Mouse (Mus musculus) liver, embryonic 15.5 days (tissue): ENCODE results near the gene Olfr1463. TPM values are rescaled to one million over a fixed set of nuclear protein-coding genes. Genes with fewer than 3 reads are reported as not detected.

Experiments used
- ATAC-seq: fragments of 200-750 bp; cut with Nextera tagmentation; 2 replicates; pipeline ENCODE4 v1.8.0; 2017; ENCODE audit warnings: moderate number of reproducible peaks, mild to moderate bottlenecking, moderate library complexity; ENCODE audit not compliant: insufficient read depth
- H3K27ac ChIP-seq: fragments of 300-500 bp; sonication (generic); replicated peaks from 2 replicates; pipeline ENCODE4 v1.5.1; 2015; ENCODE audit warnings: mild to moderate bottlenecking, inconsistent platforms
- H3K27me3 ChIP-seq: fragments of 300-500 bp; sonication (generic); 2 replicates; pipeline ENCODE4 v1.6.1; 2015; ENCODE audit warnings: mild to moderate bottlenecking, inconsistent platforms
- H3K36me3 ChIP-seq: fragments of 300-500 bp; sonication (generic); replicated peaks from 2 replicates; pipeline ENCODE4 v1.6.1; 2015; ENCODE audit warnings: moderate library complexity, mild to moderate bottlenecking, inconsistent platforms
- H3K4me1 ChIP-seq: fragments of 300-500 bp; sonication (generic); replicated peaks from 2 replicates; pipeline ENCODE4 v1.6.1; 2015; ENCODE audit warnings: inconsistent platforms
- H3K4me2 ChIP-seq: fragments of 300-500 bp; sonication (generic); 2 replicates; pipeline ENCODE4 v1.6.1; 2015; ENCODE audit warnings: moderate library complexity, mild to moderate bottlenecking, inconsistent platforms
- H3K4me3 ChIP-seq: fragments of 300-500 bp; sonication (generic); replicated peaks from 2 replicates; pipeline ENCODE4 v1.5.1; 2015; ENCODE audit warnings: mild to moderate bottlenecking, inconsistent platforms
- H3K9ac ChIP-seq: fragments of 300-500 bp; sonication (generic); 2 replicates; pipeline ENCODE4 v1.6.1; 2015; ENCODE audit warnings: moderate library complexity, mild to moderate bottlenecking, inconsistent platforms
- H3K9me3 ChIP-seq: fragments of 300-500 bp; sonication (generic); replicated peaks from 2 replicates; pipeline ENCODE4 v1.6.1; 2016; ENCODE audit warnings: inconsistent platforms
- WGBS: fragments of 180-500 bp; shearing (Covaris S2); methylation state at CpG from one replicate; pipeline ENCODE4 v1.1.7; 2015; ENCODE audit warnings: mixed read lengths; ENCODE audit not compliant: insufficient replicate concordance; 5-methylcytosine and 5-hydroxymethylcytosine counted together
- polyA plus RNA-seq: library from polyadenylated mRNA; unstranded; fragments of >200 nt; fragmentation: Nextera tagmentation; extraction: Ambion mirVana; gene quantifications from 2 replicates; pipeline ENCODE4 v1.2.1, GENCODE M21; 2015

The Olfr1463 gene
- polyA plus RNA-seq, result not detected in 2 replicates

DNA sequence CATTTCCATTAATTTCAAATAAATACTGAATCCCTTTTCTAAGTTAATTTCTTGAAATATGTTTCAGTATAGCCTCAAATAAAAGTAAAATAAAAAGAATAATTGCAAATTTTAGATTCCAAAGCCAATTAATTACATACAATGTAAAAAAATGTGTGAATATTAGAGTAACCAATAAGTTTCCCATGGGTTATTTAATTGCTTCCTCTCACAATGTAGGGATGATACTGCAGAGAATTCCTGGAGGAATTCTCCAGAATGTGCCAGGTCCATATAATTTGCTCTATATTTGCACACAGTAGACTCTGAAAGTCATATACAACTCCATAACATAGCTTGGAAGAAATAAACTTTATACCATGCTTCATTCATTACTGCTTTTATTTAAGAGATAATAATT, at the start of gene Olfr1463:
Gene Olfr1463 (plus strand): TSS at position 301 of the 400 bp plus-strand sequence.
- Histone ChIP-seq H3K27ac (no peak within 1 kb of the TSS), H3K4me3 (no peak within 1 kb of the TSS), H3K4me1 (no peaks in the 10 kb centered on the region), H3K36me3 (no peaks in the 10 kb centered on the region), H3K9me3 (no peaks in the 10 kb centered on the region), H3K4me2 (no peak within 1 kb of the TSS), H3K27me3 (no peaks in the 10 kb centered on the region), H3K9ac (no peak within 1 kb of the TSS)
- ATAC-seq, result no peak

- ATAC-seq, result no peak
- no peaks in the 10 kb centered on the region for H3K4me1 ChIP-seq
- no peak within 1 kb of the TSS for H3K27ac ChIP-seq
- H3K36me3 ChIP-seq, result no peaks in the 10 kb centered on the region
- no peaks in the 10 kb centered on the region for H3K27me3 ChIP-seq
- 62% methylated on average over 1 of the region's 1 CpGs for WGBS
- no peak within 1 kb of the TSS for H3K4me3 ChIP-seq
- no peaks in the 10 kb centered on the region for H3K9me3 ChIP-seq
- no peak within 1 kb of the TSS for H3K9ac ChIP-seq
- no peak within 1 kb of the TSS for H3K4me2 ChIP-seq
Measured at GRCm38 (mm10) chr19:13185434-13185833, 45.7 kb upstream of the Olfr1463 start, which contains the start of gene Olfr1462. Gene Olfr1462 (plus strand): TSS chr19:13185734.

- Histone ChIP-seq H3K4me1 (no peaks in the 10 kb centered on the region), H3K4me3 (no peak overlapping the region), H3K9ac (no peak overlapping the region), H3K4me2 (no peak overlapping the region), H3K27me3 (no peaks in the 10 kb centered on the region), H3K27ac (no peak overlapping the region), H3K9me3 (0 out of 2 replicates have a peak, but pooled peaks cover 3% of the 10 kb centered on the region), H3K36me3 (no peaks in the 10 kb centered on the region)
- WGBS, result 65% methylated on average over 11 of the region's 11 CpGs
- no peak for ATAC-seq
Measured at GRCm38 (mm10) chr19:13221666-13222065, 9.5 kb upstream of the Olfr1463 start.

Other genes with a start within 250 kb of the Olfr1463 start
- not detected in 2 replicates for gene Olfr1451, start 236.3 kb upstream of the Olfr1463 start, polyA plus RNA-seq
- not detected in 2 replicates for gene Olfr1453, start 203.0 kb upstream of the Olfr1463 start, polyA plus RNA-seq
- gene Olfr1454, start 170.7 kb upstream of the Olfr1463 start, polyA plus RNA-seq, result not detected in 2 replicates
- gene Olfr1457, start 133.4 kb upstream of the Olfr1463 start, polyA plus RNA-seq, result not detected in 2 replicates
- not detected in 2 replicates for gene Olfr1458, start 124.6 kb upstream of the Olfr1463 start, polyA plus RNA-seq
- gene Olfr1459, start 81.8 kb upstream of the Olfr1463 start, polyA plus RNA-seq, result not detected in 2 replicates
- not detected in 2 replicates for gene Olfr1461, start 68.3 kb upstream of the Olfr1463 start, polyA plus RNA-seq
- gene Olfr1462, start 45.6 kb upstream of the Olfr1463 start, polyA plus RNA-seq, result not detected in 2 replicates
- gene Olfr1465, start 84.2 kb downstream of the Olfr1463 start, polyA plus RNA-seq, result not detected in 2 replicates
- not detected in 2 replicates for gene Olfr1466, start 107.5 kb downstream of the Olfr1463 start, polyA plus RNA-seq
- not detected in 2 replicates for gene Olfr1467, start 130.9 kb downstream of the Olfr1463 start, polyA plus RNA-seq
- not detected in 2 replicates for gene Olfr1469, start 176.5 kb downstream of the Olfr1463 start, polyA plus RNA-seq
- gene Olfr1471, start 212.1 kb downstream of the Olfr1463 start, polyA plus RNA-seq, result not detected in 2 replicates
- not detected in 2 replicates for gene Olfr1472, start 224.8 kb downstream of the Olfr1463 start, polyA plus RNA-seq
- not detected in 2 replicates for gene Olfr1474, start 238.2 kb downstream of the Olfr1463 start, polyA plus RNA-seq
- gene Olfr1475, start 248.9 kb downstream of the Olfr1463 start, polyA plus RNA-seq, result not detected in 2 replicates